Mouse (Mus musculus): ENCODE results near the gene Plekhh1.

GRCm38 (mm10) chr12:79067526-79067925, 38.6 kb downstream of the Plekhh1 start:
- TF ChIP-seq CTCF (IDR thresholded peaks at IDR 0.05; ENCODE audit: low read depth, low read length) = no peak
- TF ChIP-seq POLR2A (IDR thresholded peaks at IDR 0.05; ENCODE audit: extremely low read depth, insufficient read depth, low read length) = no peak

Measured in liver, adult 2 months (tissue).